Mouse (Mus musculus) E14TG2a.4 (cell line): Measurements from ENCODE around the gene Gfi1b.

ENCODE experiments used
- CTCF ChIP-seq: conservative IDR thresholded peaks from 2 replicates; pipeline ENCODE4 v1.5.1; 2014; ENCODE audit warnings: low read length
- POU5F1 ChIP-seq: IDR thresholded peaks from 2 replicates; pipeline ENCODE4 v1.6.1; 2014; ENCODE audit warnings: low read length, borderline replicate concordance

- peak; percentile 96 for TF ChIP-seq CTCF
- TF ChIP-seq POU5F1, result no peak
These were observed 24.8 kb downstream of the Gfi1b start for GRCm38 (mm10) chr2:28596998-28597397.
